Comparison of ENCODE assay signal across 12 mouse cellular contexts in genomic region chr15:78267865-78268264, GRCm38 (mm10). TPM values are rescaled to one million over a fixed set of nuclear protein-coding genes. Genes with fewer than 3 reads are reported as not detected.
DNase-seq lines count a peak whose midpoint lies in the region; ATAC-seq and TF ChIP-seq lines count a peak whose summit lies in the region.
"Had no signal": no experiment of that assay in that cellular context is flagged by ENCODE, and none has a peak within 500 bp of the region (broad histone marks: within the 10 kb centered on the region; RNA-seq: fewer than 3 reads in every experiment).

No protein-coding gene starts in this region.

- no peak for TF ChIP-seq EP300 in stomach, postnatal 0 days (optimal IDR thresholded peaks at IDR 0.05)

- no peaks in the 10 kb centered on the region for H3K9me3 ChIP-seq in stomach, embryonic 14.5 days (ENCODE audit: control insufficient read depth, low read depth, low read length)
- no peaks in the 10 kb centered on the region for H3K9me3 ChIP-seq in stomach, postnatal 0 days (ENCODE audit: control insufficient read depth, low read length)
- H3K9me3 ChIP-seq in liver, embryonic 13.5 days (replicated peaks), result no peaks in the 10 kb centered on the region
- 0 out of 2 replicates have a peak, but pooled peaks cover 3% of the 10 kb centered on the region for H3K9me3 ChIP-seq in midbrain, embryonic 15.5 days
- H3K9me3 ChIP-seq: forebrain, embryonic 12.5 days; limb, embryonic 15.5 days had no signal

- no peak for DNase-seq in gastrocnemius, adult 2 months
- no peak for DNase-seq in gastrocnemius, postnatal 14 days
- no peak for DNase-seq in stomach, postnatal 0 days (ENCODE audit: low spot score)
- DNase-seq in liver, embryonic 13.5 days, result peak; percentile 83
- DNase-seq in cerebellum, adult 9-11 months, result no peak
- no peak for DNase-seq in adrenal gland, postnatal 36 days
- DNase-seq: embryo, embryonic 11 days had no signal

- ATAC-seq in stomach, embryonic 14.5 days (ENCODE audit: insufficient number of reproducible peaks, insufficient read depth, low FRiP score, low read depth), result peak; percentile 61; the same call in 1 of the 2 replicates
- no peak for ATAC-seq in stomach, postnatal 0 days (ENCODE audit: low FRiP score, low TSS enrichment)
- ATAC-seq in liver, embryonic 13.5 days (ENCODE audit: low read depth), result peak; percentile 98
- ATAC-seq in midbrain, embryonic 15.5 days (replicated peaks), result no peak
- ATAC-seq: midbrain, embryonic 16.5 days had no signal

- H3K27me3 ChIP-seq in stomach, embryonic 14.5 days (ENCODE audit: control insufficient read depth, insufficient read depth, low read length), result no peaks in the 10 kb centered on the region
- H3K27me3 ChIP-seq in stomach, postnatal 0 days (ENCODE audit: control insufficient read depth, insufficient read depth, low read length), result no peaks in the 10 kb centered on the region
- H3K27me3 ChIP-seq in liver, embryonic 13.5 days, result no peaks in the 10 kb centered on the region
- H3K27me3 ChIP-seq in midbrain, embryonic 15.5 days (replicated peaks), result no peaks in the 10 kb centered on the region
- H3K27me3 ChIP-seq: forebrain, embryonic 12.5 days; limb, embryonic 15.5 days had no signal

- no peaks in the 10 kb centered on the region for H3K36me3 ChIP-seq in stomach, embryonic 14.5 days (ENCODE audit: control insufficient read depth, insufficient read depth, low read length)
- no peaks in the 10 kb centered on the region for H3K36me3 ChIP-seq in stomach, postnatal 0 days (ENCODE audit: control insufficient read depth, insufficient read depth, low read length)
- H3K36me3 ChIP-seq in liver, embryonic 13.5 days, result no peaks in the 10 kb centered on the region
- H3K36me3 ChIP-seq in midbrain, embryonic 15.5 days (replicated peaks), result no peaks in the 10 kb centered on the region
- H3K36me3 ChIP-seq: forebrain, embryonic 12.5 days; limb, embryonic 15.5 days had no signal

- intact Hi-C loops in gastrocnemius, adult 2 months (cut with DNase I), result no loop called here
- intact Hi-C loops in gastrocnemius, postnatal 14 days (cut with DNase I; ENCODE audit: low total_unique reads), result no loop called here

- H3K4me2 ChIP-seq in stomach, embryonic 14.5 days (replicated peaks; ENCODE audit: low read depth, low read length), result no peak overlapping the region
- H3K4me2 ChIP-seq in stomach, postnatal 0 days (replicated peaks; ENCODE audit: low read depth), result no peak overlapping the region
- peak overlapping the region; percentile 52 for H3K4me2 ChIP-seq in liver, embryonic 13.5 days
- H3K4me2 ChIP-seq in midbrain, embryonic 15.5 days, result no peak overlapping the region
- H3K4me2 ChIP-seq: forebrain, embryonic 12.5 days; limb, embryonic 15.5 days had no signal

- no peak overlapping the region for H3K9ac ChIP-seq in stomach, embryonic 14.5 days (replicated peaks; ENCODE audit: low read depth, low read length)
- H3K9ac ChIP-seq in stomach, postnatal 0 days (ENCODE audit: low read length), result no peak overlapping the region
- peak overlapping the region; percentile 64 for H3K9ac ChIP-seq in liver, embryonic 13.5 days
- H3K9ac ChIP-seq in midbrain, embryonic 15.5 days, result no peak overlapping the region
- H3K9ac ChIP-seq: forebrain, embryonic 12.5 days; limb, embryonic 15.5 days had no signal

- no peak overlapping the region for H3K4me3 ChIP-seq in gastrocnemius, adult 2 months
- no peak overlapping the region for H3K4me3 ChIP-seq in stomach, embryonic 14.5 days (ENCODE audit: low read depth, low read length)
- no peak overlapping the region for H3K4me3 ChIP-seq in stomach, postnatal 0 days (ENCODE audit: low read depth, low read length)
- H3K4me3 ChIP-seq in liver, embryonic 13.5 days (replicated peaks), result no peak overlapping the region
- no peak overlapping the region for H3K4me3 ChIP-seq in midbrain, embryonic 15.5 days
- H3K4me3 ChIP-seq: forebrain, embryonic 12.5 days; limb, embryonic 15.5 days had no signal

- H3K4me1 ChIP-seq in stomach, embryonic 14.5 days (ENCODE audit: control insufficient read depth, insufficient read depth, low read length), result no peaks in the 10 kb centered on the region
- no peaks in the 10 kb centered on the region for H3K4me1 ChIP-seq in stomach, postnatal 0 days (replicated peaks; ENCODE audit: control insufficient read depth, insufficient read depth)
- peaks cover 71% of the 10 kb centered on the region for H3K4me1 ChIP-seq in liver, embryonic 13.5 days (replicated peaks)
- 0 out of 2 replicates have a peak, but pooled peaks cover 4% of the 10 kb centered on the region for H3K4me1 ChIP-seq in midbrain, embryonic 15.5 days
- H3K4me1 ChIP-seq: forebrain, embryonic 12.5 days; limb, embryonic 15.5 days had no signal

- 66% methylated on average over 4 of the region's 4 CpGs for WGBS in stomach, embryonic 14.5 days
- WGBS in stomach, postnatal 0 days, result 52% methylated on average over 4 of the region's 4 CpGs
- 7% methylated on average over 4 of the region's 4 CpGs for WGBS in liver, embryonic 13.5 days (ENCODE audit: insufficient replicate concordance)
- WGBS in midbrain, embryonic 15.5 days, result 82% methylated on average over 4 of the region's 4 CpGs

- H3K27ac ChIP-seq in gastrocnemius, adult 2 months, result peak overlapping the region; percentile 43; the same call in 1 of the 2 replicates
- no peak overlapping the region for H3K27ac ChIP-seq in stomach, embryonic 14.5 days (ENCODE audit: low read length)
- no peak overlapping the region for H3K27ac ChIP-seq in stomach, postnatal 0 days (replicated peaks)
- H3K27ac ChIP-seq in liver, embryonic 13.5 days, result peak overlapping the region; percentile 91
- no peak overlapping the region for H3K27ac ChIP-seq in midbrain, embryonic 15.5 days
- H3K27ac ChIP-seq: forebrain, embryonic 12.5 days; limb, embryonic 15.5 days had no signal

- no peak for TF ChIP-seq CTCF in gastrocnemius, adult 2 months (IDR thresholded peaks at IDR 0.05)
- TF ChIP-seq CTCF in stomach, postnatal 0 days (IDR thresholded peaks at IDR 0.05; ENCODE audit: low read depth), result no peak

RNA-seq across cellular contexts. Expression of gene Ncf4, which starts 23.3 kb away (rescaled TPM):
- total RNA-seq in gastrocnemius, adult 2 months (2021), result 1 to 10 TPM in 1 of 2 experiments, not detected in 1; 1.2 TPM
- total RNA-seq in gastrocnemius, postnatal 14 days (2021), result 1 to 10 TPM in 1 of 2 experiments, under 1 TPM in 1; 1.00 to 3.0 TPM
- polyA plus RNA-seq in stomach, embryonic 14.5 days (2014; fragmentation: Nextera tagmentation; extraction: Ambion mirVana), result 3.2 and 5.0 TPM in 2 replicates
- polyA plus RNA-seq in stomach, postnatal 0 days (2015; fragmentation: Nextera tagmentation; extraction: Ambion mirVana), result 2.7 and 2.9 TPM in 2 replicates
- polyA plus RNA-seq in liver, embryonic 13.5 days (2015; fragmentation: Nextera tagmentation; extraction: Ambion mirVana), result 26.4 and 35.3 TPM in 2 replicates
- 1 to 10 TPM; 1.9 to 2.3 TPM for total RNA-seq in adrenal gland, postnatal 36 days (2021)
- 1.4 and 1.5 TPM in 2 replicates for polyA plus RNA-seq in midbrain, embryonic 15.5 days (2015; fragmentation: Nextera tagmentation; extraction: Ambion mirVana)

RNA-seq across cellular contexts. Expression of gene Csf2rb2, which starts 37.7 kb away (rescaled TPM):
- total RNA-seq in gastrocnemius, adult 2 months (2021), result under 1 TPM; 0.66 to 0.78 TPM
- 1 to 10 TPM in 1 of 2 experiments, under 1 TPM in 1; 0.93 to 1.9 TPM for total RNA-seq in gastrocnemius, postnatal 14 days (2021)
- polyA plus RNA-seq in stomach, embryonic 14.5 days (2014; fragmentation: Nextera tagmentation; extraction: Ambion mirVana), result 0.19 and 0.42 TPM in 2 replicates
- polyA plus RNA-seq in stomach, postnatal 0 days (2015; fragmentation: Nextera tagmentation; extraction: Ambion mirVana), result 0.17 and 0.24 TPM in 2 replicates
- polyA plus RNA-seq in liver, embryonic 13.5 days (2015; fragmentation: Nextera tagmentation; extraction: Ambion mirVana), result 0.54 and 0.83 TPM in 2 replicates
- under 1 TPM; 0.36 to 0.93 TPM for total RNA-seq in adrenal gland, postnatal 36 days (2021)
- 0.12 and 0.29 TPM in 2 replicates for polyA plus RNA-seq in midbrain, embryonic 15.5 days (2015; fragmentation: Nextera tagmentation; extraction: Ambion mirVana)

RNA-seq across cellular contexts. Expression of gene Csf2rb, which starts 57.7 kb away (rescaled TPM):
- 1 to 10 TPM in 1 of 2 experiments, under 1 TPM in 1; 0.86 to 1.0 TPM for total RNA-seq in gastrocnemius, adult 2 months (2021)
- 1 to 10 TPM; 1.1 to 2.1 TPM for total RNA-seq in gastrocnemius, postnatal 14 days (2021)
- polyA plus RNA-seq in stomach, embryonic 14.5 days (2014; fragmentation: Nextera tagmentation; extraction: Ambion mirVana), result 1.6 and 2.3 TPM in 2 replicates
- 0.99 and 1.0 TPM in 2 replicates for polyA plus RNA-seq in stomach, postnatal 0 days (2015; fragmentation: Nextera tagmentation; extraction: Ambion mirVana)
- polyA plus RNA-seq in liver, embryonic 13.5 days (2015; fragmentation: Nextera tagmentation; extraction: Ambion mirVana), result 3.3 and 3.8 TPM in 2 replicates
- total RNA-seq in adrenal gland, postnatal 36 days (2021), result 1 to 10 TPM; 2.7 to 5.9 TPM
- 0.50 and 0.74 TPM in 2 replicates for polyA plus RNA-seq in midbrain, embryonic 15.5 days (2015; fragmentation: Nextera tagmentation; extraction: Ambion mirVana)

Comparison
In these comparisons a context has a peak if more than half of its experiments do, and no peak if none do; other contexts are left out.
1. ATAC-seq: peak in stomach, embryonic 14.5 days (single experiment) and liver, embryonic 13.5 days (single experiment); none in stomach, postnatal 0 days (single experiment) and midbrain, embryonic 15.5 days (single experiment).
2. H3K27ac ChIP-seq: peak in gastrocnemius, adult 2 months (single experiment) and liver, embryonic 13.5 days (single experiment); none in stomach, embryonic 14.5 days (single experiment), stomach, postnatal 0 days (single experiment) and midbrain, embryonic 15.5 days (single experiment).